Mouse (Mus musculus) liver, postnatal 0 days (tissue): ENCODE measurements around the gene Clec10a. TPM values are rescaled to one million over a fixed set of nuclear protein-coding genes. Genes with fewer than 3 reads are reported as not detected.
"Not testable (repeated sequence)": the region's sequence is repeated elsewhere in the genome, so short reads cannot be mapped to it uniquely, and the experiment has no call there.

Source experiments
- ATAC-seq: fragments of 200-750 bp; cut with Nextera tagmentation; 2 replicates; pipeline ENCODE4 v1.8.0; 2017; ENCODE audit warnings: mild to moderate bottlenecking, moderate library complexity
- DNase-seq: peaks from one replicate; pipeline ENCODE4 v3.0.0-alpha.2; 2016
- H3K27ac ChIP-seq: fragments of 300-500 bp; sonication (generic); 2 replicates; pipeline ENCODE4 v1.5.1; 2014; ENCODE audit warnings: antibody characterized with exemption, moderate library complexity, mild to moderate bottlenecking, low read depth
- H3K27me3 ChIP-seq: fragments of 300-500 bp; sonication (generic); 2 replicates; pipeline ENCODE4 v1.6.1; 2014; ENCODE audit warnings: low read length, control low read depth, mixed read lengths; ENCODE audit not compliant: insufficient read depth
- H3K36me3 ChIP-seq: fragments of 300-500 bp; sonication (generic); replicated peaks from 2 replicates; pipeline ENCODE4 v1.6.1; 2014; ENCODE audit warnings: mild to moderate bottlenecking, control low read depth, low read length, moderate library complexity, mixed read lengths; ENCODE audit not compliant: insufficient read depth
- H3K4me1 ChIP-seq: fragments of 300-500 bp; sonication (generic); 2 replicates; pipeline ENCODE4 v1.6.1; 2014; ENCODE audit warnings: antibody characterized with exemption, mild to moderate bottlenecking, control low read depth; ENCODE audit not compliant: insufficient read depth
- H3K4me2 ChIP-seq: fragments of 300-500 bp; sonication (generic); 2 replicates; pipeline ENCODE4 v1.6.1; 2014; ENCODE audit warnings: low read depth, mild to moderate bottlenecking, low read length, moderate library complexity, mixed read lengths
- H3K4me3 ChIP-seq: fragments of 300-500 bp; sonication (generic); 2 replicates; pipeline ENCODE4 v1.5.1; 2014; ENCODE audit warnings: low read depth, low read length
- H3K9ac ChIP-seq: fragments of 300-500 bp; sonication (generic); replicated peaks from 2 replicates; pipeline ENCODE4 v1.6.1; 2014; ENCODE audit warnings: mild to moderate bottlenecking, moderate library complexity
- H3K9me3 ChIP-seq: fragments of 300-500 bp; sonication (generic); 2 replicates; pipeline ENCODE4 v1.6.1; 2016; ENCODE audit warnings: mild to moderate bottlenecking, control low read depth, low read length, mixed read lengths
- CTCF ChIP-seq: sonication (generic); IDR thresholded peaks from 2 replicates; pipeline ENCODE4 v1.5.1; 2016; ENCODE audit warnings: antibody characterized with exemption, low read depth
- EP300 ChIP-seq: IDR thresholded peaks from 2 replicates; pipeline ENCODE4 v1.6.1; 2016; ENCODE audit warnings: antibody characterized with exemption, low read depth, mild to moderate bottlenecking
- WGBS: fragments of 180-500 bp; shearing (Covaris S2); extraction: QIAGEN DNeasy Blood & Tissue Kit; methylation state at CpG from one replicate; pipeline ENCODE4 v1.1.7; 2014; ENCODE audit not compliant: insufficient replicate concordance; 5-methylcytosine and 5-hydroxymethylcytosine counted together
- polyA plus RNA-seq: library from polyadenylated mRNA; unstranded; fragments of >200 nt; fragmentation: Nextera tagmentation; extraction: Ambion mirVana; gene quantifications from 2 replicates; pipeline ENCODE4 v1.2.1, GENCODE M21; 2015

Gene Clec10a
- polyA plus RNA-seq = 0.46 and 0.81 TPM in 2 replicates

GRCm38 (mm10) chr11:70155897-70156296 is at the start of gene Clec10a:
Gene Clec10a, plus strand, starts transcription at chr11:70156197.
- H3K9ac ChIP-seq, DNase-seq, H3K27ac ChIP-seq, H3K9me3 ChIP-seq, H3K27me3 ChIP-seq, H3K4me1 ChIP-seq, H3K36me3 ChIP-seq, H3K4me2 ChIP-seq, ATAC-seq, H3K4me3 ChIP-seq: not testable (repeated sequence)
- WGBS = no CpG with 5 or more reads among the region's 5 CpGs

DNA sequence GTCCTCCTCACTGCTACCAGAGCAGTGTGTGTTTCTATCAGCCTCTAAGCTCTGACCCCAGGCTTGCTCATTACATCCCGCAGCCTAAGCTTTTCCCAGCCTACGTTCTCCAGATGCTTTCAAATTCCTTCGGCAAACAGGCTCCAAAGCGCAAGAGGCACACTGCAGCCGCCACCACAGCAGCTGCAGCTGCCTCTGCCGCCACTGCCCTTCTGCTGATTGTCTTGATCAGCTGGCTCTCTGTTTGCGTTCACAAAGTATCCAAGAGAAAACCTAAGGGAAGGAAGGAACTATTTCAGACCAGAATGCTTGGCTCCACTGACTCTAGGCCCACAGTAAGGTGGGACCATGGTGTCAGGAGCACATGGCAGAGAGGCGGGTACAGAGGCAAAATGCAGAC is 48.9 kb upstream of the Clec10a start:
- Histone ChIP-seq H3K4me1 (no peaks in the 10 kb centered on the region), H3K27me3 (no peaks in the 10 kb centered on the region), H3K9me3 (no peaks in the 10 kb centered on the region), H3K9ac (no peak overlapping the region), H3K36me3 (no peaks in the 10 kb centered on the region), H3K4me2 (no peak overlapping the region), H3K27ac (no peak overlapping the region), H3K4me3 (no peak overlapping the region)
- TF ChIP-seq EP300 (no peak), CTCF (no peak)
- no peak for DNase-seq
- ATAC-seq = no peak
- whole genome bisulfite sequencing = 70% methylated on average over 8 of the region's 8 CpGs

DNA sequence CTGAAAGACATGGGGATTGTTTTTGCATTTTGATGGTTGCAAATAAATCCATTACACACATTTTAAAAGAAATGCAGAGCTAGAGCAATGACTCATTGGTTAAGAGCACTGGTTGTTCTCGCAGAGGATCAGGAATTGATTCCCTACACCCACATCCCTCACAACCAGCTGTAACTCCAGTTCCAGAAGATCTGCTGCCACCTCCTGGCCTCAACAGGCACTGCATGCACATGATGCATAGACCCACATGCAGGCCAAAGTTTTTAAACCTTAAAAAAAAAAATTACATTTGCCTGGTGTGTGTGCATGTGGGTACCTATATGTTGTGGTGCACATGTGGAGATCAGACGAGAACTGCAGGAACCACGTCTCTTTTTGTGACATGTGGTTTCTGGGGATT is 45.9 kb upstream of the Clec10a start:
- H3K27ac ChIP-seq = no peak overlapping the region
- H3K4me1 ChIP-seq = no peaks in the 10 kb centered on the region
- WGBS = 54% methylated on average over 3 of the region's 3 CpGs
- no peak overlapping the region for H3K4me3 ChIP-seq
- H3K9me3 ChIP-seq = no peaks in the 10 kb centered on the region
- no peak for ATAC-seq
- H3K4me2 ChIP-seq = no peak overlapping the region
- TF ChIP-seq EP300 (no peak), CTCF (peak; percentile 88)
- peak; percentile 68 for DNase-seq
- H3K27me3 ChIP-seq = no peaks in the 10 kb centered on the region
- no peaks in the 10 kb centered on the region for H3K36me3 ChIP-seq
- no peak overlapping the region for H3K9ac ChIP-seq

DNA sequence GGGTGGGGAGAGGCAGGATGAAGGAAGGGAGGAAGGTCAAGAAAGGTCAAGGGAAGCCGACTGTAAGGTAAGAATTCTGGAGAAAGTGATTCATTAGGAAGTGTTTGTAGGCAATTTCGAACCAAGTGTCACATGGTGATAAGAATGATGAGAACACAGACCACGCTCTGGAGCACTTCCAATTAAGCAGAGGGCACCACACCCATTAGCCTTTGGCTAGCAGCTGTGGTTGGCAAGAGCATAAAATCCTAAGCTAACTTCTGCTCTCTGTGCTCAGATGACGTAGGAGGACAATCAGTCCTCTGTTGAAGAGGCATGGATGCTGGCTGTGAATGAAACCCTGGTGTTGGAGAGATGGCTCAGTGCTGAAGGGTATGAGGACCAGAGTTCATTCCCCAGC is 41.4 kb upstream of the Clec10a start:
- ATAC-seq = no peak
- TF ChIP-seq EP300 (no peak), CTCF (no peak)
- no peak overlapping the region for H3K27ac ChIP-seq
- H3K27me3 ChIP-seq = no peaks in the 10 kb centered on the region
- no peaks in the 10 kb centered on the region for H3K4me1 ChIP-seq
- H3K4me3 ChIP-seq = no peak overlapping the region
- DNase-seq = no peak
- no peak overlapping the region for H3K4me2 ChIP-seq
- no peaks in the 10 kb centered on the region for H3K36me3 ChIP-seq
- H3K9ac ChIP-seq = no peak overlapping the region
- 36% methylated on average over 4 of the region's 4 CpGs for WGBS
- 0 out of 2 replicates have a peak, but pooled peaks cover under 1% of the 10 kb centered on the region for H3K9me3 ChIP-seq

DNA sequence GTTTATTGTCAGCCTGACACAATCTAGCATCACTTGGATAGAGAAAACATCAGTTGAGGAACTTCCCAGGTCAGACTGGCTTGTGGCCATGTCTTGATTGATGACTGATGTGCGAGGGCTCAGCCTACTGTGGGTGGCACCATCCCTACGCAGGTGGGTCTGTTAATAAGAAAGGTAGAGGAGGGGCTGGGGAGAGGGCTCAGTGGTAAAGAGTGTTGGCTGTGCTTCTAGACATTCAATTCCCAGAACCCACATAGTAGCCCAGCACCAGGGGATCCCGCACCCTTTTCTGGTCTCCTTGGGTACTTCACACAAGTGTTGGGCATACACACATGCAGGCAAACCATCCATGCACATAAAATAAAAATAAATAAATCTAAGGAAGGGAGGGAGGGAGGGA is 40.1 kb upstream of the Clec10a start:
- H3K9ac ChIP-seq = no peak overlapping the region
- H3K4me3 ChIP-seq = no peak overlapping the region
- no peaks in the 10 kb centered on the region for H3K36me3 ChIP-seq
- H3K4me1 ChIP-seq = no peaks in the 10 kb centered on the region
- H3K27ac ChIP-seq = no peak overlapping the region
- no peaks in the 10 kb centered on the region for H3K27me3 ChIP-seq
- ATAC-seq = no peak
- no peak overlapping the region for H3K4me2 ChIP-seq
- DNase-seq = no peak
- no peak for TF ChIP-seq EP300
- TF ChIP-seq CTCF = no peak
- WGBS = 80% methylated on average over 3 of the region's 3 CpGs
- H3K9me3 ChIP-seq = 0 out of 2 replicates have a peak, but pooled peaks cover 3% of the 10 kb centered on the region

DNA sequence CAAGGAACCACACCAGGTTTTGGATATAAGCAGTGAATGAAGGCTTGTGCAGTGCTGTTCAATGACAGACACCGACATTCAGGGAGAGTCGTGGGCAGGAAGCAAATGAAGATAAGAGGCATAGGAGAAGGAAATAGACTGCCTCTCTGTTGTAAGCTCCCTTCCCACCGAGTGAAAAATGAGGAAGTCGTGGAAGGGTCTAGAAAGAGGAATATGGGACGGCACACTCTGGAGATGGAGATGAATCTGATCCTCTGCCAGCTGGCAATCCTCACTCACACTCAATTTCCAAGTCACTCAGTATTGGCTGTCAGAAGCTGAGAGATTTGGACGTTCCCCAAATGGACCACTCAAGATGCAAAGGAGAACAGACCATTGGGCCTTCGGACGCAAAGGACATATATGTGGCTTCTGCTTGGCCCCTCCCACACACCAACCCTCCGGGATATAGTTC is 26.0 kb upstream of the Clec10a start, which contains the start of gene Mgl2:
TSS of gene Mgl2 (plus strand) at position 404 of the 454 bp plus-strand sequence.
- no peak for DNase-seq
- 32% methylated on average over 9 of the region's 9 CpGs for WGBS
- Histone ChIP-seq H3K9me3 (no peaks in the 10 kb centered on the region), H3K27me3 (no peaks in the 10 kb centered on the region), H3K36me3 (no peaks in the 10 kb centered on the region), H3K4me1 (peaks cover 2% of the 10 kb centered on the region; the same call in 1 of the 2 replicates), H3K9ac (no peak within 1 kb of the TSS), H3K4me2 (no peak within 1 kb of the TSS; the same call in 1 of the 2 replicates), H3K4me3 (no peak within 1 kb of the TSS), H3K27ac (no peak within 1 kb of the TSS)
- no peak for ATAC-seq
- TF ChIP-seq CTCF (no peak), EP300 (no peak)

- not testable (repeated sequence) for ATAC-seq, H3K9me3 ChIP-seq, H3K4me1 ChIP-seq, DNase-seq, H3K27ac ChIP-seq, H3K4me2 ChIP-seq, H3K36me3 ChIP-seq, H3K27me3 ChIP-seq, H3K4me3 ChIP-seq, H3K9ac ChIP-seq
- 65% methylated on average over 3 of the region's 3 CpGs for WGBS
Measured at GRCm38 (mm10) chr11:70135001-70135400, 21.0 kb upstream of the Clec10a start.

GRCm38 (mm10) chr11:70135925-70136324 is 20.1 kb upstream of the Clec10a start:
- H3K27ac ChIP-seq, H3K9me3 ChIP-seq, H3K36me3 ChIP-seq, ATAC-seq, H3K4me1 ChIP-seq, DNase-seq, H3K27me3 ChIP-seq, H3K4me2 ChIP-seq, H3K4me3 ChIP-seq, H3K9ac ChIP-seq: not testable (repeated sequence)
- WGBS = 82% methylated on average over 8 of the region's 8 CpGs
